In genomic region chr11:109616766-109617165, GRCm38 (mm10) we compare ENCODE assay signal across 10 mouse cellular contexts. TPM values are rescaled to one million over a fixed set of nuclear protein-coding genes. Genes with fewer than 3 reads are reported as not detected.
DNase-seq lines count a peak whose midpoint lies in the region; ATAC-seq lines count a peak whose summit lies in the region.
"Had no signal": no experiment of that assay in that cellular context is flagged by ENCODE, and none has a peak within 500 bp of the region (broad histone marks: within the 10 kb centered on the region; RNA-seq: fewer than 3 reads in every experiment).

No protein-coding gene starts in this region.

- H3K9ac ChIP-seq in kidney, embryonic 16.5 days (replicated peaks; ENCODE audit: low read length), result no peak overlapping the region
- H3K9ac ChIP-seq in heart, embryonic 15.5 days, result no peak overlapping the region
- peak overlapping the region; percentile 54 for H3K9ac ChIP-seq in liver, embryonic 16.5 days (ENCODE audit: low read depth, low read length)
- H3K9ac ChIP-seq: forebrain, embryonic 12.5 days; midbrain, embryonic 12.5 days had no signal

- no peaks in the 10 kb centered on the region for H3K9me3 ChIP-seq in kidney, embryonic 16.5 days (ENCODE audit: low read length)
- H3K9me3 ChIP-seq in heart, embryonic 15.5 days (replicated peaks), result no peaks in the 10 kb centered on the region
- H3K9me3 ChIP-seq in liver, embryonic 16.5 days (replicated peaks; ENCODE audit: control insufficient read depth, low read length), result no peaks in the 10 kb centered on the region
- no peaks in the 10 kb centered on the region for H3K9me3 ChIP-seq in midbrain, embryonic 10.5 days (replicated peaks)
- H3K9me3 ChIP-seq: forebrain, embryonic 12.5 days; midbrain, embryonic 12.5 days had no signal

- ATAC-seq in kidney, embryonic 16.5 days (ENCODE audit: low FRiP score, low TSS enrichment), result no peak
- no peak for ATAC-seq in heart, embryonic 15.5 days (replicated peaks; ENCODE audit: insufficient number of reproducible peaks, insufficient read depth, low FRiP score, low read depth)
- ATAC-seq in liver, embryonic 16.5 days (ENCODE audit: low read depth), result 0 out of 2 replicates have a peak, but pooled peaks have one; percentile 8

- peaks cover 8% of the 10 kb centered on the region; the same call in 1 of the 2 replicates for H3K4me1 ChIP-seq in kidney, embryonic 16.5 days (ENCODE audit: insufficient read depth, low read length)
- peaks cover 21% of the 10 kb centered on the region for H3K4me1 ChIP-seq in heart, embryonic 15.5 days (replicated peaks)
- peaks cover 52% of the 10 kb centered on the region for H3K4me1 ChIP-seq in liver, embryonic 16.5 days (ENCODE audit: control insufficient read depth, low read depth, low read length)
- peaks cover 9% of the 10 kb centered on the region for H3K4me1 ChIP-seq in midbrain, embryonic 10.5 days
- H3K4me1 ChIP-seq: midbrain, embryonic 12.5 days had no signal

- no peak overlapping the region for H3K4me3 ChIP-seq in kidney, embryonic 16.5 days (ENCODE audit: low read length)
- H3K4me3 ChIP-seq in heart, embryonic 15.5 days, result no peak overlapping the region
- H3K4me3 ChIP-seq in liver, embryonic 16.5 days (ENCODE audit: low read depth, low read length), result peak overlapping the region; percentile 23
- H3K4me3 ChIP-seq in midbrain, embryonic 10.5 days, result no peak overlapping the region
- H3K4me3 ChIP-seq: forebrain, embryonic 12.5 days; midbrain, embryonic 12.5 days had no signal

- no peak overlapping the region for H3K27ac ChIP-seq in kidney, embryonic 16.5 days (ENCODE audit: low read length)
- H3K27ac ChIP-seq in heart, embryonic 15.5 days, result peak overlapping the region; percentile 74
- H3K27ac ChIP-seq in liver, embryonic 16.5 days (ENCODE audit: low read length), result peak overlapping the region; percentile 87
- no peak overlapping the region for H3K27ac ChIP-seq in midbrain, embryonic 10.5 days (replicated peaks)
- H3K27ac ChIP-seq: forebrain, embryonic 12.5 days; midbrain, embryonic 12.5 days had no signal

- no peaks in the 10 kb centered on the region for H3K36me3 ChIP-seq in kidney, embryonic 16.5 days (ENCODE audit: insufficient read depth, low read length)
- H3K36me3 ChIP-seq in heart, embryonic 15.5 days, result no peaks in the 10 kb centered on the region
- H3K36me3 ChIP-seq in liver, embryonic 16.5 days (ENCODE audit: control insufficient read depth, insufficient read depth), result no peaks in the 10 kb centered on the region
- H3K36me3 ChIP-seq in midbrain, embryonic 10.5 days, result no peaks in the 10 kb centered on the region
- H3K36me3 ChIP-seq: forebrain, embryonic 12.5 days; midbrain, embryonic 12.5 days had no signal

- H3K4me2 ChIP-seq in kidney, embryonic 16.5 days (replicated peaks; ENCODE audit: low read depth, low read length), result no peak overlapping the region
- no peak overlapping the region for H3K4me2 ChIP-seq in heart, embryonic 15.5 days
- peak overlapping the region; percentile 78 for H3K4me2 ChIP-seq in liver, embryonic 16.5 days (ENCODE audit: low read depth, low read length)
- H3K4me2 ChIP-seq: forebrain, embryonic 12.5 days; midbrain, embryonic 12.5 days had no signal

- H3K27me3 ChIP-seq in kidney, embryonic 16.5 days (ENCODE audit: insufficient read depth, low read length), result peaks cover 5% of the 10 kb centered on the region; the same call in 1 of the 2 replicates
- no peaks in the 10 kb centered on the region for H3K27me3 ChIP-seq in heart, embryonic 15.5 days
- H3K27me3 ChIP-seq in liver, embryonic 16.5 days (ENCODE audit: control insufficient read depth, insufficient read depth, low read depth, low read length), result no peaks in the 10 kb centered on the region
- peaks cover 4% of the 10 kb centered on the region; the same call in 1 of the 2 replicates for H3K27me3 ChIP-seq in midbrain, embryonic 10.5 days (ENCODE audit: low read depth, poor library complexity, severe bottlenecking)

- 52% methylated on average over 4 of the region's 4 CpGs for WGBS in kidney, embryonic 16.5 days
- 47% methylated on average over 4 of the region's 4 CpGs for WGBS in heart, embryonic 15.5 days
- whole genome bisulfite sequencing in liver, embryonic 16.5 days (ENCODE audit: insufficient replicate concordance), result 33% methylated on average over 4 of the region's 4 CpGs
- WGBS in midbrain, embryonic 10.5 days, result 78% methylated on average over 4 of the region's 4 CpGs

- peak; percentile 37 for DNase-seq in adrenal gland, postnatal 10 days
- no peak for DNase-seq in adrenal gland, postnatal 25 days
- DNase-seq in kidney, postnatal 14 days, result peak; percentile 31
- DNase-seq in midbrain, embryonic 10.5 days (ENCODE audit: low spot score), result no peak
- DNase-seq in frontal cortex, postnatal 10 days (ENCODE audit: low spot score in 2 of 2), result no peak

RNA-seq across cellular contexts. Expression of gene Wipi1, which starts 5.0 kb away (rescaled TPM):
- 10 to 100 TPM; 35.0 to 44.2 TPM for total RNA-seq in adrenal gland, postnatal 10 days (2021)
- 42.7 and 65.8 TPM in 2 replicates for total RNA-seq in adrenal gland, postnatal 25 days (2021)
- 35.8 and 36.4 TPM in 2 replicates for polyA plus RNA-seq in kidney, embryonic 16.5 days (2015; fragmentation: Nextera tagmentation; extraction: Ambion mirVana)
- 50.9 and 54.1 TPM in 2 replicates for polyA plus RNA-seq in heart, embryonic 15.5 days (2015; fragmentation: Nextera tagmentation; extraction: Ambion mirVana)
- 23.6 and 24.0 TPM in 2 replicates for polyA plus RNA-seq in liver, embryonic 16.5 days (2015; fragmentation: Nextera tagmentation; extraction: Ambion mirVana)
- 17.9 and 19.4 TPM in 2 replicates for polyA plus RNA-seq in midbrain, embryonic 10.5 days (2016; fragmentation: Nextera tagmentation; extraction: Ambion mirVana)

RNA-seq across cellular contexts. Expression of gene Prkar1a, which starts 32.4 kb away (rescaled TPM):
- 100 to 1,000 TPM; 331 to 344 TPM for total RNA-seq in adrenal gland, postnatal 10 days (2021)
- total RNA-seq in adrenal gland, postnatal 25 days (2021), result 345 and 386 TPM in 2 replicates
- polyA plus RNA-seq in kidney, embryonic 16.5 days (2015; fragmentation: Nextera tagmentation; extraction: Ambion mirVana), result 375 and 395 TPM in 2 replicates
- 426 and 427 TPM in 2 replicates for polyA plus RNA-seq in heart, embryonic 15.5 days (2015; fragmentation: Nextera tagmentation; extraction: Ambion mirVana)
- polyA plus RNA-seq in liver, embryonic 16.5 days (2015; fragmentation: Nextera tagmentation; extraction: Ambion mirVana), result 109 and 112 TPM in 2 replicates
- polyA plus RNA-seq in midbrain, embryonic 10.5 days (2016; fragmentation: Nextera tagmentation; extraction: Ambion mirVana), result 309 and 361 TPM in 2 replicates

Comparison
In these comparisons a context has a peak if more than half of its experiments do, and no peak if none do; other contexts are left out.
1. DNase-seq: peak in adrenal gland, postnatal 10 days (single experiment) and kidney, postnatal 14 days (single experiment); none in adrenal gland, postnatal 25 days (single experiment), midbrain, embryonic 10.5 days (single experiment) and frontal cortex, postnatal 10 days (0 of 2).
2. H3K27ac ChIP-seq: peak in heart, embryonic 15.5 days (single experiment) and liver, embryonic 16.5 days (single experiment); none in kidney, embryonic 16.5 days (single experiment) and midbrain, embryonic 10.5 days (single experiment).